Mouse (Mus musculus): Measurements from ENCODE around the gene Immt. TPM values are rescaled to one million over a fixed set of nuclear protein-coding genes. Genes with fewer than 3 reads are reported as not detected.

The Immt gene
- 100 to 1,000 TPM; 137 to 141 TPM for total RNA-seq (2021)
- long read RNA-seq, experiment 1, partial matches to known transcripts: 2 of 14 reads
- long read RNA-seq, experiment 1, other reads (novel, unspliced or antisense): 11 of 14 reads
- long read RNA-seq, experiment 2, partial matches to known transcripts: 2 of 12 reads
- long read RNA-seq, experiment 2, other reads (novel, unspliced or antisense): 10 of 12 reads

- peak; percentile 97 to 98 for DNase-seq (ENCODE audit: low spot score in 2 of 2)
- intact Hi-C loops (cut with DNase I): no loop called here
Measured at GRCm38 (mm10) chr6:71830690-71831580, at the start of gene Immt. Immt (plus strand) TSS chr6:71831331.

DNA sequence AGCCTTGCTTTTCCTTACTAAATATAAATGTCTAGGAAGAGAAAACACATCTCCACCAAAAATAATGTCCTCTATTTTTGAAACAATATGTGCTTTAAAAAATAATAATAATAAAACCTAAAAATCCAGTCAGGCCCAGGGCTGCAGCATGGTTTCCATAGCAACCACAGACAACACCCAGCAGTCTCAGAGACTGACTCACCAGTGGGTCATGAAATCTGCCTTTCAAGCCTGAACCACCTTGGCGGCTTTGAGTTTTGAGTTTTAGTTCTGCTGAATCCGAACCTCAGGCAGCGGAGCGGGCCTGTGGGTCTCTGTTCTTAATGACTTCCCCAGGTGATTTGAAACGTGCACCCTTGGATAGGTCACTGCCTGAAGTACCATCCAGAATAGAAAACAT lies 48.0 kb upstream of the Immt start:
- intact Hi-C loops (cut with DNase I): no loop called here
- no peak for DNase-seq (ENCODE audit: low spot score in 2 of 2)

- intact Hi-C loops (cut with DNase I): no loop called here
- no peak for DNase-seq (ENCODE audit: low spot score in 2 of 2)
Measured at GRCm38 (mm10) chr6:71788348-71788747, 42.8 kb upstream of the Immt start.

DNA sequence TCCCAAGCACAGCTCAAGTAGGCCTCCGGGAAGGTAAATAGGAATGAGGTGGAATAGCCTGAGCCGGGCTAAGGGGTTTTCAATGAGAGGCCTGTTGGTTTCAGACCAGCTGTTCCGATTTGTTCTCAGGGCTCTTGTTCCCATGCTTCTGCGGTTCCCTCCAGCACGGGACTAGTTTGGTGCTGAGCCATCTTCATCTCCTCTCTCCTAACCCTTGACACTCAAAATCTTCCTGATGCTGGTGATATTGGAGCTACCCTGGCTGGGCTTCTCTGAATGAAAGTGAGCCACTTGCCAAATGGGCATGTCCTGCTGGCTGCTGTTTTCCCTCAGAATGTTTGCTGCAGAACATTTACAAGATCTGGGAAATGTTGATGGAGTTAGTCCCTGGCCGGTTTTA lies 39.4 kb upstream of the Immt start:
- DNase-seq (ENCODE audit: low spot score in 2 of 2): no peak
- intact Hi-C loops (cut with DNase I): no loop called here

GRCm38 (mm10) chr6:71799391-71799790 lies 31.7 kb upstream of the Immt start:
- intact Hi-C loops (cut with DNase I): no loop called here
- no peak for DNase-seq (ENCODE audit: low spot score in 2 of 2)

DNA sequence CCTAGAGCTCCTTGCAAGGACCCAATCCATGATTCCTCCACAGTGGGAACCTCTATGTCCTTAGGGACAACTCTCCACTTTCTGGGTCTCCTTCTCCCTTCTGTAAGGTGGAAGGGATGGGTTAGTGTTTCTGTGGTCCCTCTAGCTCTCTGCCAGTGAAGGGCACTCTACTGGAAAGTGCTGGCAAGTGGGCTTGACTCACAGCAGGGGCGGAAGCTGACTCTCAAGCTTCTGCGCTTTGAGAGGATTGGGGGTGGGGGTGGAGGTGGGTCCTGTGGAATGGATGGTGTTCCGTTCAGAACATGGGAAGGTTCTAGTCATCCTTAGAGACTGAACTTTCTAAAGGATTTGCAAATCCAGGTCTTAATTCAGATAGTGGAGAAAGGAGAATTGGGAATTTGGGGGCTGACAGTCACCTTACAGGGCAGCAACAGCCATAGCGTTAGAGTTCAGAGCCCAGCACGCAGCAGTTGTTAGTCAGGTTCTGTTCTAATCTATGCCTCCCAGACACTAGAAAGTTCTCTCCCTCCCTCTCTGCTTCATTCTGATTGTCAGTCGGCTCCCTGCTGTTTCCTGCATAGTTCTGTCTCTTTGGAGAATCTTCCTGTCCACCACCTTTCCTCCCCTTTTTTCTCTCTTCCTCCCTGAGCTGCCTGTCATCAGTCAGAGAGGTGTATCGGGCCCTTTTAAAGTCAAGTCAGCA lies 30.0 kb upstream of the Immt start:
- intact Hi-C loops (cut with DNase I): loop anchor here (5.0 to 10.0 kb wide), 3 partner anchors 94 to 636 kb away; partner anchors contain the start of gene Reep1
- DNase-seq (ENCODE audit: low spot score in 2 of 2): no peak

DNA sequence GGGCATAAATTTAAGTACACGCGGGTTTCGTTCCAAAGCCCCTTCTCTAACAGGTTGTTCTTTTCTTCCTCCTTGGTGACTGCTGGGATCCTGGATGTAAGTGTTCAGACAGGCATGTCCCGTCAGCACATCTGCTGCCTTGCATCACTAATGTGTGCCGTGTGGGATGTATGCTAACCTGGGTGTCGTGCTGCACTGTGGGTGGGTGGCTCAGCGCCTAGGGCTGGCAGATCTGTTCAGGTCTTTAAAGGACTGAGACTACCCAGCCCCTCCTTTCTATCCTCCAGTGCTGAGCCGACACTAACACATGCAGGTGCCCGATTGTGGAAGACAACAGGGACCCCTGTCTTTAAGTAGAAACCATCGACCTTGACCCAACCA lies 29.4 kb upstream of the Immt start:
- intact Hi-C loops (cut with DNase I): loop anchor here (5.0 to 10.0 kb wide), 3 partner anchors 94 to 637 kb away; partner anchors contain the start of gene Reep1
- DNase-seq (ENCODE audit: low spot score in 2 of 2): peak; percentile 66 to 85

- DNase-seq (ENCODE audit: low spot score in 2 of 2): no peak
- intact Hi-C loops (cut with DNase I): loop anchor here (2.0 to 10.0 kb wide), 4 partner anchors 96 to 639 kb away; partner anchors contain the start of genes Kdm3a and Reep1
Measured at GRCm38 (mm10) chr6:71803609-71804008, 27.5 kb upstream of the Immt start.

DNA sequence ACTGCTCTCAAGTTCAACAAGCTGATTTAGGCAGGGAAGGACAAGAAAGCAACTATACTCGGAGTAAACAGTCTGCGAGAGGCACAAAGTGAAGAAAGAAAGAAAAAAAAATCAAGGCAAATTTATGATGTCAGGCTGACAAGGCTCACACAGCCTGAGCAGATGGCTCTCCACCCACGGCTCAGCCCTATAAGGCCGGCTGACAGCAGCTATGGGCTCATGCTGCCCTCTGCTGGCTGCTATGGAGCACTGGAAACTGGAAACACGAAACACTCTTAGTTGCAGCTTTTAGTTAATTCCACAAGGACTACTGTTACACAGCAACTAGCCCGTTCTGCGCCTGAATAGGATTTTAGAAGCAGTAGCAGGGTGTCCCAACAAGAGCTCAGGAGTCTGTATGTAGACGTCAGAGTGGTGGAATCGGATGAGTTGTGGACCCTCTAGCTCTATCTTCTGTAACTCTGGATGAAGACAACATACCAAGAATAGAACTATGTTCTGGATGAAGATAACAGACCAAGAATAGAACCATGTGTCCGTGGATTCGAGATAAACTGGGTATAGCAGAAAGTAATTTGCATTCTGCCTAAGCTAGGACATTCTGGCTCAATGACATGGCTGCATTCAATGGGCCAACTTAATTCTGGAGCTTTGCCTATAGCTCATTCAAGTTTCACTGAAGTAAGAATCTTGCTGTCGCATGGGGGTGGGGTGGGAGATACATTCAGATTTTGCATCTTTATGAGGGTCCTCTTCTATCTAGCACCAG lies 26.9 kb upstream of the Immt start:
- intact Hi-C loops (cut with DNase I): loop anchor here (2.0 to 10.0 kb wide), 4 partner anchors 97 to 639 kb away; partner anchors contain the start of genes Kdm3a and Reep1
- DNase-seq (ENCODE audit: low spot score in 2 of 2): peak; percentile 83 to 88

- no peak for DNase-seq (ENCODE audit: low spot score in 2 of 2)
- intact Hi-C loops (cut with DNase I): loop anchor here (10.0 kb wide), 2 partner anchors 192 to 642 kb away; no protein-coding TSS in a partner anchor
Measured at GRCm38 (mm10) chr6:71806713-71807112, 24.4 kb upstream of the Immt start.

DNA sequence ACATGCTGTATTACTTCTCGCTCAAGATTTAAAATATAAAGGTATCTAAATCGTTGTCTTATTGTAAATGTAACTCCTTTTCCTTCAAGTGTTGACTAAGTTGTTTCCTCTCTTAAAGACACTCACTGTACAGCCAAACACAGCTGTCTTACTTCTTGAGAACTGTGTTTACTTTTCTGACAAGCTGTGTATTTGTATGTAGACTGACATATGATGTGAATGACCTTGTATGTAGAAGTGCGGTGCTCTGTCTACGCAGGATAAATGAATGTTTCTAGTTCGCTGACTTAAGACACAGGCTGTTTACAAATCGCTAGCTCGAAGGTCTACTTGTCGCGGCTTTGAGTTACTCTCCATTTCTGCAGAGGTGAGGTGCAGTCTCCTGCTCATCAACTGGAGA lies 21.2 kb upstream of the Immt start:
- intact Hi-C loops (cut with DNase I): loop anchor here (10.0 kb wide), 2 partner anchors 195 to 645 kb away; no protein-coding TSS in a partner anchor
- no peak for DNase-seq (ENCODE audit: low spot score in 2 of 2)

GRCm38 (mm10) chr6:71812820-71813219 lies 18.3 kb upstream of the Immt start:
- DNase-seq (ENCODE audit: low spot score in 2 of 2): no peak
- intact Hi-C loops (cut with DNase I): no loop called here

DNA sequence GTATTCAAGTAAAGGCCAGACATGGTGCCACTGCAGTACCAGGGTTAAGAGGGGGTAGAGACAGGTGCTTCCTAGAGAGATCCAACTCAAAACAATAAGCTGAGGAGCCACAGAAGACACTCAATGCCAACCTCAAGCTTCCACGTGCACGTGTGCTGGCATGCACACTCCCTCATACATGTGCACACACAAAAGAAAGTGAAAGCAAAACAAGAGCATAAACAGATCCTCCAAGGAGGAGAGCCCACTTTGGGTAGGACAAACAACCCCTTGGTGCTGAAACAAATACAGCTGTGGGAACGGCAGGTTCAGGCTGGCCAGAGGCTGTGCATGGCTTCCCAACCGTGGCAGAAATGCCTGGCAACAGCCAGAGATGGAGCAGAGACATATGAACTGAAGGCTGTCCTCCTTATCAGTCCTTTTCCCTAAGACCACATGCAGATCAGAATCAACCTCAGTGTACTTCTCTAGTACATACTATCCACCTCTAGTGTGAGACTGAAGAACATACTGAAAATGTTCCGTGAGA lies 11.3 kb upstream of the Immt start:
- no peak for DNase-seq (ENCODE audit: low spot score in 2 of 2)
- intact Hi-C loops (cut with DNase I): no loop called here

DNA sequence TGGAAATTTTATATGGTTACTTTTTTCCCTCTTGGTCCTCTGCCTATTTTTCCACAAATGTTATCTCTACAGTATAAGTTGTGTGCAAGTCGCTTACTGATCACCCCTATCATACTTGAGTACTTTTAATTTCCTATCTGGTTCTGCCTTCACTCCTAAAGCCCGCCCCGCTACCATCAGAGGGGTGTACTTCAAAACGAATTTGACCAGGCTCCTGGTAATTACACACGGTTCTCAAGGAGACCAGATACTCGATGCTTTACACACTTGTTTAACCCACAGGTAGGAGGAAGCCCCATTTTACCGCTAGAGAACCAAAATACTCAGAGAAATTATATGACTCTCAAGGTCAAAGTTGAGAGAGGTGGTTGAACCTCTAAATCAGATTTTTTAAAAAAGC lies 8.0 kb upstream of the Immt start:
- intact Hi-C loops (cut with DNase I): no loop called here
- no peak for DNase-seq (ENCODE audit: low spot score in 2 of 2)

GRCm38 (mm10) chr6:71823488-71823887 lies 7.6 kb upstream of the Immt start:
- intact Hi-C loops (cut with DNase I): no loop called here
- peak; percentile 86 to 92 for DNase-seq (ENCODE audit: low spot score in 2 of 2)

DNA sequence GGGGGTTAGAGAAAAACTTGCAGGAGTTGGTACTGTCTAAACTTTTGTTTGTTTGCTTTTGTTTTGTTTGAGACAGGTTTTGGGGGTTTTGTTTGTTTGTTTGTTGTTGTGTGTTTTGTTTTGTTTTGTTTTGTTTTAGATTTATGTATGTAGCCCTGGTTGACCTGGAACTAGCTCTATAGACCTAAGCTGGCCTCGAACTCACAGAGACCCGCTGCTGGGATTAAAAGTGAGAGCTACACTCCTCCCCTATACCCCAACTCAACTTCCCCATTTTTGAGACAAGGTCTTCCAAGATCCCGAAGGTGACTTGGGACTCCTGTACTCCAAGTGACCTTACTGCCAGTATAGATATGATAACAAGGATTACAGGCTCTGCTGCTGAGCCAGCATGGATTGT lies 7.2 kb upstream of the Immt start:
- intact Hi-C loops (cut with DNase I): no loop called here
- DNase-seq (ENCODE audit: low spot score in 2 of 2): no peak

- DNase-seq (ENCODE audit: low spot score in 2 of 2): no peak
- intact Hi-C loops (cut with DNase I): no loop called here
Measured at GRCm38 (mm10) chr6:71826869-71827268, 4.3 kb upstream of the Immt start, which contains the start of gene Mrpl35. Mrpl35 (minus strand) TSS chr6:71826969.

GRCm38 (mm10) chr6:71829768-71830167 lies 1.4 kb upstream of the Immt start:
- intact Hi-C loops (cut with DNase I): no loop called here
- DNase-seq (ENCODE audit: low spot score in 2 of 2): no peak

GRCm38 (mm10) chr6:71831581-71831960 lies 440 bp downstream of the Immt start:
- intact Hi-C loops (cut with DNase I): no loop called here

More at GRCm38 (mm10) chr6:71831581-71831960, 440 bp downstream of the Immt start:
- DNase-seq (ENCODE audit: low spot score in 2 of 2): peak; percentile 98 to 99
